Mouse (Mus musculus) mouse embryonic stem cell (cell line): ENCODE data around the gene Tex38.

ENCODE experiments used
- in situ Hi-C, 2 experiments: fragments of 300-500 bp; cut with MboI; formaldehyde crosslinking; loops; 1 replicate in 1 of 2; 3 replicates in 1 of 2; pipeline ENCODE4 v1.14.3; 2019 to 2020; ENCODE audit warnings: low sequenced_read_pairs in 2 of 2, low pct_unique_long_range_greater_than_20kb in 1 of 2, mixed read lengths in 1 of 2; ENCODE audit not compliant: unreplicated experiment in 1 of 2

The Tex38 gene

GRCm38 (mm10) chr4:115780918-115781317, at the start of gene Tex38:
Gene Tex38 (minus strand): TSS chr4:115781018.
- in situ Hi-C loops, result no loop called here

- in situ Hi-C loops, result no loop called here
Measured at GRCm38 (mm10) chr4:115830491-115830890, 49.7 kb upstream of the Tex38 start.

- in situ Hi-C loops, result no loop called here
Measured at GRCm38 (mm10) chr4:115828572-115828902, 47.7 kb upstream of the Tex38 start.

- in situ Hi-C loops, result no loop called here
Measured at GRCm38 (mm10) chr4:115827888-115828571, 47.2 kb upstream of the Tex38 start, which contains the start of gene Mob3c. Gene Mob3c (plus strand): TSS chr4:115828092.

GRCm38 (mm10) chr4:115827535-115827887, 46.7 kb upstream of the Tex38 start:
- in situ Hi-C loops, result no loop called here

- in situ Hi-C loops, result no loop called here
Measured at GRCm38 (mm10) chr4:115827066-115827465, 46.2 kb upstream of the Tex38 start.

GRCm38 (mm10) chr4:115825271-115825670, 44.5 kb upstream of the Tex38 start:
- in situ Hi-C loops, result no loop called here

GRCm38 (mm10) chr4:115824178-115824577, 43.4 kb upstream of the Tex38 start:
- in situ Hi-C loops, result no loop called here

- in situ Hi-C loops, result no loop called here
Measured at GRCm38 (mm10) chr4:115821928-115822327, 41.1 kb upstream of the Tex38 start.

- in situ Hi-C loops, result no loop called here
Measured at GRCm38 (mm10) chr4:115821431-115821830, 40.6 kb upstream of the Tex38 start.

GRCm38 (mm10) chr4:115820944-115821343, 40.1 kb upstream of the Tex38 start:
- in situ Hi-C loops, result no loop called here

GRCm38 (mm10) chr4:115820199-115820598, 39.4 kb upstream of the Tex38 start:
- in situ Hi-C loops, result no loop called here

GRCm38 (mm10) chr4:115815606-115816005, 34.8 kb upstream of the Tex38 start:
- in situ Hi-C loops, result no loop called here

GRCm38 (mm10) chr4:115812326-115812725, 31.5 kb upstream of the Tex38 start:
- in situ Hi-C loops, result no loop called here

GRCm38 (mm10) chr4:115799981-115800380, 19.2 kb upstream of the Tex38 start:
- in situ Hi-C loops, result no loop called here

- in situ Hi-C loops, result no loop called here
Measured at GRCm38 (mm10) chr4:115795360-115795759, 14.5 kb upstream of the Tex38 start.

GRCm38 (mm10) chr4:115790864-115791263, 10.0 kb upstream of the Tex38 start:
- in situ Hi-C loops, result no loop called here

- in situ Hi-C loops, result no loop called here
Measured at GRCm38 (mm10) chr4:115785511-115786034, 4.8 kb upstream of the Tex38 start.

- in situ Hi-C loops, result no loop called here
Measured at GRCm38 (mm10) chr4:115784769-115785510, 4.1 kb upstream of the Tex38 start, which contains the start of gene Atpaf1. Gene Atpaf1 (plus strand): TSS chr4:115784812.
